Mouse (Mus musculus): ENCODE measurements around the gene Pelo. TPM values are rescaled to one million over a fixed set of nuclear protein-coding genes. Genes with fewer than 3 reads are reported as not detected.

Gene Pelo
- polyA plus RNA-seq, 1 experiment from 2014 or later: 9.4 TPM

DNA sequence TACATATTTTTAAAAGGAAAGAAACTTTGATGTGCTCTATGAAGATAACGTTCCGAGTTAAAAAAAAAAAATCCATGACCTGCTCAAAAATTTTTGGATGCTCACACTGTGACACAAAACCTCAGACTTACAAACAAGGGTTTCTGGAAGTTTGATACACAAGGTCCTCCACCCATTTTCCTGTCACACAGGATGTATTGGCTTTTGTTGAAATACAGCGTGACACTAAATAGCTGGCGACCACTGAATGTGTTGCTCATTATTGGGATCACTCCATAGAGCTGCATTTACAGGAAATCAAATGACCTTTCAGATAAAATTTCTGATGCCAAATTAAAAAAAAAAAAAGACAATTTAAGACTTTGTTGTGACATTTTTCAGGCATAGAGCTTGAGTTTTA lies 35.1 kb upstream of the Pelo start:
- Histone ChIP-seq H3K36me3 (replicated peaks; ENCODE audit: control insufficient read depth, insufficient read depth, low read depth, low read length) (no peaks in the 10 kb centered on the region), H3K9me3 (replicated peaks; ENCODE audit: control insufficient read depth, low read length) (no peaks in the 10 kb centered on the region), H3K27ac (replicated peaks; ENCODE audit: low read depth, low read length) (no peak overlapping the region), H3K4me3 (ENCODE audit: low read depth, low read length) (no peak overlapping the region), H3K27me3 (ENCODE audit: control insufficient read depth, insufficient read depth, low read length) (no peaks in the 10 kb centered on the region), H3K4me2 (ENCODE audit: low read depth, low read length) (no peak overlapping the region), H3K9ac (replicated peaks; ENCODE audit: low read length) (no peak overlapping the region), H3K4me1 (ENCODE audit: control insufficient read depth, insufficient read depth, low read length) (no peaks in the 10 kb centered on the region)
- DNase-seq (ENCODE audit: low spot score): no peak
- 86% methylated on average over 4 of the region's 4 CpGs for WGBS
- no peak for ATAC-seq (replicated peaks; ENCODE audit: insufficient number of reproducible peaks, low FRiP score, low TSS enrichment, low read depth)

DNA sequence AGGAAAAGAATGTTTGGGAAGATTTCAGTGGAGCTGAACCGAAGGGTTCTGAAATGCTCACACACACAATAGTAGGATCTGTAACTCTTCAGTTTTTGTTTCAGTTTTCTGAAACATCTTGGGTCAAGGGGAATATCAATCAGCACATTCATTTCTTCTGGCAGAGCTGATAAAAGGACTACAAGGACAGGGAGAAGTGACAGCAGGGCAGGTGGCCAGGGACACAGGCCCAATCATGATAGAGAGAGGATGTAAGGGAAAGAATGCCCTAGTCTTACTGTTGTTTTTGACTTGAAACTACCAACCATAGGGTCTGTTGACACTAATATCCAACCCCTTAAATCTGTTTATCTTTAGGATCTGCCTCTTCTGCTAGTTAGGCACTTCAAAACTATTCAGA lies 34.5 kb upstream of the Pelo start:
- Histone ChIP-seq H3K9ac (replicated peaks; ENCODE audit: low read length) (no peak overlapping the region), H3K36me3 (replicated peaks; ENCODE audit: control insufficient read depth, insufficient read depth, low read depth, low read length) (no peaks in the 10 kb centered on the region), H3K4me2 (ENCODE audit: low read depth, low read length) (no peak overlapping the region), H3K27me3 (ENCODE audit: control insufficient read depth, insufficient read depth, low read length) (no peaks in the 10 kb centered on the region), H3K9me3 (replicated peaks; ENCODE audit: control insufficient read depth, low read length) (no peaks in the 10 kb centered on the region), H3K4me1 (ENCODE audit: control insufficient read depth, insufficient read depth, low read length) (no peaks in the 10 kb centered on the region), H3K4me3 (ENCODE audit: low read depth, low read length) (no peak overlapping the region), H3K27ac (replicated peaks; ENCODE audit: low read depth, low read length) (no peak overlapping the region)
- DNase-seq (ENCODE audit: low spot score) (no peak), ATAC-seq (replicated peaks; ENCODE audit: insufficient number of reproducible peaks, low FRiP score, low TSS enrichment, low read depth) (no peak)
- 86% methylated on average over 1 of the region's 1 CpGs for WGBS

DNA sequence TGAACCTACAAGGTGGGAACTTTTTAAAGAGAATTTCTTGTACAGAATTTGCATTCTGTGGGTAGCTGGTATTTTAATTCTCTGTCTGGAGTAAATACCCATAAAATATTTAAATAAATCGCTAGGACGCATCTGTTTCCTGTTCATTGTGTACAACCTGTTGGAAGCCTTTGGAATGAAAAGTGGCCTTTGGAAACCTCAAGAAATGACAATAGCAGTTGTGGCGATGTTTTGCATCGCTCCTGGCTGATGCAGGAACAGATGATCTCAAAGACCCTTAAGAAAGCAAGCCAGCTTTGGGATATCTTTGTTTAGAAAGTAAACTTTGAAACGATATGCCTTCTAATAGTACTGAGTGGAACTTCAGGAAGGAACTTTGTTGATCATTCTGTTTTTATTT lies 28.8 kb upstream of the Pelo start:
- Histone ChIP-seq H3K27ac (replicated peaks; ENCODE audit: low read depth, low read length) (no peak overlapping the region), H3K4me2 (ENCODE audit: low read depth, low read length) (no peak overlapping the region), H3K9ac (replicated peaks; ENCODE audit: low read length) (no peak overlapping the region), H3K27me3 (ENCODE audit: control insufficient read depth, insufficient read depth, low read length) (no peaks in the 10 kb centered on the region), H3K9me3 (replicated peaks; ENCODE audit: control insufficient read depth, low read length) (no peaks in the 10 kb centered on the region), H3K36me3 (replicated peaks; ENCODE audit: control insufficient read depth, insufficient read depth, low read depth, low read length) (no peaks in the 10 kb centered on the region), H3K4me1 (ENCODE audit: control insufficient read depth, insufficient read depth, low read length) (no peaks in the 10 kb centered on the region), H3K4me3 (ENCODE audit: low read depth, low read length) (no peak overlapping the region)
- ATAC-seq (replicated peaks; ENCODE audit: insufficient number of reproducible peaks, low FRiP score, low TSS enrichment, low read depth): no peak
- WGBS: 69% methylated on average over 5 of the region's 5 CpGs
- DNase-seq (ENCODE audit: low spot score): no peak

GRCm38 (mm10) chr13:115118195-115118594 lies 28.2 kb upstream of the Pelo start:
- Histone ChIP-seq H3K4me2 (ENCODE audit: low read depth, low read length) (no peak overlapping the region), H3K4me1 (ENCODE audit: control insufficient read depth, insufficient read depth, low read length) (no peaks in the 10 kb centered on the region), H3K9ac (replicated peaks; ENCODE audit: low read length) (no peak overlapping the region), H3K9me3 (replicated peaks; ENCODE audit: control insufficient read depth, low read length) (no peaks in the 10 kb centered on the region), H3K27me3 (ENCODE audit: control insufficient read depth, insufficient read depth, low read length) (no peaks in the 10 kb centered on the region), H3K36me3 (replicated peaks; ENCODE audit: control insufficient read depth, insufficient read depth, low read depth, low read length) (no peaks in the 10 kb centered on the region), H3K27ac (replicated peaks; ENCODE audit: low read depth, low read length) (no peak overlapping the region), H3K4me3 (ENCODE audit: low read depth, low read length) (no peak overlapping the region)
- DNase-seq (ENCODE audit: low spot score): no peak
- no peak for ATAC-seq (replicated peaks; ENCODE audit: insufficient number of reproducible peaks, low FRiP score, low TSS enrichment, low read depth)
- 88% methylated on average over 3 of the region's 3 CpGs for WGBS

DNA sequence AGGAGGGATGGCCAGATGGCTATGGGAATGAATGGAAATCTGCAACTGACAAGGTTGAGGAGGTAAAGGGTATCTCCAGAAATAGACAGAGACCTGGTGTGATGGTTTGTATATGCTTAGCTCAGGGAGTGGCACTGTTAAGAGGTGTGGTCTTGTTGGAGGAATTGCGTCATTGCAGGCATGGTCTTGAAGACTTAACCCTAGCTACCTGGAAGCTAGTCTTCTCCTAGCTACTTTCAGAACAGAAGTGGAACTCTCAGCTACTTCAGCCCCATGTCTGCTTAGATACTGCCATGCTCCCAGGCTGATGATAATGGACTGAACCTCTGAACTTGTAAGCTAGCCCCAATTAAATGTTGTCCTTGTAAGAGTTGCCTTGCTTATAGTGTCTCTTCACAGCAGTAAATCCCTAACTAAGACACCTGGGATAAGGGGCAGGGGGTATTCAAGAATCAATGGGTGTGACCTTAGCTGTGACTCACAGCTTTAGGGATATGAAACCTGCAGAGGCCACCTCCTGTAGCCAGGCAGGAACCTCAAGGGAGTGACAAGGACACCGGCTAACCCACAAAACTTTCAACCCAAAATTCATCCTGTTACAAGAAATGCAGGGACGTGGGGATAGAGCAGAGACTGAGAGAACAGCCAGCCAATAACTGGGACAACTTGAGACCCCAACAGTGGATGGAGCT lies 27.1 kb upstream of the Pelo start:
- whole genome bisulfite sequencing: 85% methylated on average over 3 of the region's 3 CpGs
- no peak overlapping the region for H3K9ac ChIP-seq (replicated peaks; ENCODE audit: low read length)
- H3K27me3 ChIP-seq (ENCODE audit: control insufficient read depth, insufficient read depth, low read length): no peaks in the 10 kb centered on the region
- ATAC-seq (replicated peaks; ENCODE audit: insufficient number of reproducible peaks, low FRiP score, low TSS enrichment, low read depth) (no peak), DNase-seq (ENCODE audit: low spot score) (no peak)
- H3K4me2 ChIP-seq (ENCODE audit: low read depth, low read length): no peak overlapping the region
- no peak overlapping the region for H3K27ac ChIP-seq (replicated peaks; ENCODE audit: low read depth, low read length)
- H3K36me3 ChIP-seq (replicated peaks; ENCODE audit: control insufficient read depth, insufficient read depth, low read depth, low read length): no peaks in the 10 kb centered on the region
- H3K4me1 ChIP-seq (ENCODE audit: control insufficient read depth, insufficient read depth, low read length): no peaks in the 10 kb centered on the region
- H3K9me3 ChIP-seq (replicated peaks; ENCODE audit: control insufficient read depth, low read length): no peaks in the 10 kb centered on the region
- no peak overlapping the region for H3K4me3 ChIP-seq (ENCODE audit: low read depth, low read length)

DNA sequence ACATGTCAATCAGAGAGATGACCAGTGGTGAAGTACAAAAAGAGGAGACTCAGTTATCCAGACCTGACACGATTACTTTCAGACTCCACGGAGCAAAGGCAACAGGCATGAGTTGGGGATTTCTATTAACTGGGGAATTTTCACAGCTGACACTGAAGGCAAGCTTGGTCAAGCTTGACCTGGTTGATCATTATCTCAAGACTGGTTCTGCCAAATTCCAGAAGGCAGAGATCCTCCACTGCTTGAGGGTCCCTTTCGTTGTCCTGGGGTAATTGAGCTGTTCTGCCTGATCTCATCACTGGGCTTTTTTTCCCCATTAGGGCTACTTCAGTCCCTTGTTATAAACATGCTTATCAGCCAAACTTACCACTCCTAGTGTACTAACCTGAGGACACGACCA lies 19.6 kb upstream of the Pelo start:
- no peak overlapping the region for H3K9ac ChIP-seq (replicated peaks; ENCODE audit: low read length)
- no peak overlapping the region for H3K27ac ChIP-seq (replicated peaks; ENCODE audit: low read depth, low read length)
- H3K4me2 ChIP-seq (ENCODE audit: low read depth, low read length): no peak overlapping the region
- H3K9me3 ChIP-seq (replicated peaks; ENCODE audit: control insufficient read depth, low read length): no peaks in the 10 kb centered on the region
- DNase-seq (ENCODE audit: low spot score) (no peak), ATAC-seq (replicated peaks; ENCODE audit: insufficient number of reproducible peaks, low FRiP score, low TSS enrichment, low read depth) (no peak)
- no peaks in the 10 kb centered on the region for H3K4me1 ChIP-seq (ENCODE audit: control insufficient read depth, insufficient read depth, low read length)
- no peaks in the 10 kb centered on the region for H3K36me3 ChIP-seq (replicated peaks; ENCODE audit: control insufficient read depth, insufficient read depth, low read depth, low read length)
- no peaks in the 10 kb centered on the region for H3K27me3 ChIP-seq (ENCODE audit: control insufficient read depth, insufficient read depth, low read length)
- no peak overlapping the region for H3K4me3 ChIP-seq (ENCODE audit: low read depth, low read length)
- 81% methylated on average over 4 of the region's 4 CpGs for WGBS

- H3K4me3 ChIP-seq (ENCODE audit: low read depth, low read length): no peak overlapping the region
- H3K9ac ChIP-seq (replicated peaks; ENCODE audit: low read length): no peak overlapping the region
- no peaks in the 10 kb centered on the region for H3K36me3 ChIP-seq (replicated peaks; ENCODE audit: control insufficient read depth, insufficient read depth, low read depth, low read length)
- ATAC-seq (replicated peaks; ENCODE audit: insufficient number of reproducible peaks, low FRiP score, low TSS enrichment, low read depth) (no peak), DNase-seq (ENCODE audit: low spot score) (no peak)
- 78% methylated on average over 8 of the region's 8 CpGs for WGBS
- no peaks in the 10 kb centered on the region for H3K9me3 ChIP-seq (replicated peaks; ENCODE audit: control insufficient read depth, low read length)
- H3K27me3 ChIP-seq (ENCODE audit: control insufficient read depth, insufficient read depth, low read length): no peaks in the 10 kb centered on the region
- H3K27ac ChIP-seq (replicated peaks; ENCODE audit: low read depth, low read length): no peak overlapping the region
- H3K4me1 ChIP-seq (ENCODE audit: control insufficient read depth, insufficient read depth, low read length): no peaks in the 10 kb centered on the region
- no peak overlapping the region for H3K4me2 ChIP-seq (ENCODE audit: low read depth, low read length)
These were observed 17.4 kb upstream of the Pelo start for GRCm38 (mm10) chr13:115107436-115107835.

- no peak overlapping the region for H3K4me2 ChIP-seq (ENCODE audit: low read depth, low read length)
- DNase-seq (ENCODE audit: low spot score) (no peak), ATAC-seq (replicated peaks; ENCODE audit: insufficient number of reproducible peaks, low FRiP score, low TSS enrichment, low read depth) (no peak)
- H3K9ac ChIP-seq (replicated peaks; ENCODE audit: low read length): no peak overlapping the region
- no peaks in the 10 kb centered on the region for H3K36me3 ChIP-seq (replicated peaks; ENCODE audit: control insufficient read depth, insufficient read depth, low read depth, low read length)
- H3K27me3 ChIP-seq (ENCODE audit: control insufficient read depth, insufficient read depth, low read length): peaks cover 1% of the 10 kb centered on the region; the same call in 1 of the 2 replicates
- H3K4me3 ChIP-seq (ENCODE audit: low read depth, low read length): no peak overlapping the region
- no peaks in the 10 kb centered on the region for H3K9me3 ChIP-seq (replicated peaks; ENCODE audit: control insufficient read depth, low read length)
- no peaks in the 10 kb centered on the region for H3K4me1 ChIP-seq (ENCODE audit: control insufficient read depth, insufficient read depth, low read length)
- H3K27ac ChIP-seq (replicated peaks; ENCODE audit: low read depth, low read length): no peak overlapping the region
- 82% methylated on average over 10 of the region's 10 CpGs for WGBS
These were observed 16.2 kb upstream of the Pelo start for GRCm38 (mm10) chr13:115106183-115106582.

Measured in embryonic facial prominence, embryonic 11.5 days (tissue).